Mouse (Mus musculus) stomach, embryonic 15.5 days (tissue): ENCODE results near the gene Kxd1. TPM values are rescaled to one million over a fixed set of nuclear protein-coding genes. Genes with fewer than 3 reads are reported as not detected.

Experiments
- ATAC-seq: fragments of 200-750 bp; cut with Nextera tagmentation; 2 replicates; pipeline ENCODE4 v1.8.0; 2017; ENCODE audit warnings: low read depth, moderate number of reproducible peaks, moderate TSS enrichment; ENCODE audit not compliant: insufficient read depth, low FRiP score
- H3K27ac ChIP-seq: fragments of 300-500 bp; sonication (generic); 2 replicates; pipeline ENCODE4 v1.5.1; 2015; ENCODE audit warnings: mild to moderate bottlenecking, inconsistent platforms
- H3K27me3 ChIP-seq: fragments of 300-500 bp; sonication (generic); replicated peaks from 2 replicates; pipeline ENCODE4 v1.6.1; 2015; ENCODE audit warnings: inconsistent platforms
- H3K36me3 ChIP-seq: fragments of 300-500 bp; sonication (generic); 2 replicates; pipeline ENCODE4 v1.6.1; 2015; ENCODE audit warnings: inconsistent platforms
- H3K4me1 ChIP-seq: fragments of 300-500 bp; sonication (generic); 2 replicates; pipeline ENCODE4 v1.6.1; 2015; ENCODE audit warnings: inconsistent platforms
- H3K4me2 ChIP-seq: fragments of 300-500 bp; sonication (generic); 2 replicates; pipeline ENCODE4 v1.6.1; 2015; ENCODE audit warnings: mild to moderate bottlenecking, inconsistent platforms
- H3K4me3 ChIP-seq: fragments of 300-500 bp; sonication (generic); replicated peaks from 2 replicates; pipeline ENCODE4 v1.5.1; 2015; ENCODE audit warnings: inconsistent platforms
- H3K9ac ChIP-seq: fragments of 300-500 bp; sonication (generic); 2 replicates; pipeline ENCODE4 v1.6.1; 2015; ENCODE audit warnings: inconsistent platforms
- H3K9me3 ChIP-seq: fragments of 300-500 bp; sonication (generic); 2 replicates; pipeline ENCODE4 v1.6.1; 2016; ENCODE audit warnings: inconsistent platforms
- WGBS: fragments of 180-500 bp; shearing (Covaris S2); methylation state at CpG from one replicate; pipeline ENCODE4 v1.1.7; 2015; 5-methylcytosine and 5-hydroxymethylcytosine counted together
- polyA plus RNA-seq: library from polyadenylated mRNA; unstranded; fragments of >200 nt; fragmentation: Nextera tagmentation; extraction: Ambion mirVana; gene quantifications from 2 replicates; pipeline ENCODE4 v1.2.1, GENCODE M21; 2015

The Kxd1 gene
- polyA plus RNA-seq, 1 experiment from 2014 or later, result 58.5 TPM

GRCm38 (mm10) chr8:70469938-70470337, 57.8 kb downstream of the Kxd1 start:
- 68% methylated on average over 2 of the region's 2 CpGs for whole genome bisulfite sequencing
- Histone ChIP-seq H3K27ac (no peak overlapping the region), H3K4me2 (no peak overlapping the region), H3K4me1 (peaks cover 16% of the 10 kb centered on the region), H3K9me3 (no peaks in the 10 kb centered on the region), H3K9ac (no peak overlapping the region), H3K27me3 (no peaks in the 10 kb centered on the region), H3K36me3 (0 out of 2 replicates have a peak, but pooled peaks cover under 1% of the 10 kb centered on the region), H3K4me3 (no peak overlapping the region)
- ATAC-seq, result no peak

- Histone ChIP-seq H3K4me1 (peaks cover 16% of the 10 kb centered on the region), H3K9me3 (no peaks in the 10 kb centered on the region), H3K27me3 (no peaks in the 10 kb centered on the region), H3K9ac (no peak overlapping the region), H3K27ac (no peak overlapping the region), H3K36me3 (no peaks in the 10 kb centered on the region), H3K4me2 (no peak overlapping the region), H3K4me3 (no peak overlapping the region)
- WGBS, result 49% methylated on average over 10 of the region's 10 CpGs
- no peak; the same call in 1 of the 2 replicates for ATAC-seq
Measured at GRCm38 (mm10) chr8:70469295-70469916, 58.4 kb downstream of the Kxd1 start.

- no peak overlapping the region for H3K4me2 ChIP-seq
- H3K4me3 ChIP-seq, result no peak overlapping the region
- H3K4me1 ChIP-seq, result peaks cover 16% of the 10 kb centered on the region
- no peak overlapping the region for H3K27ac ChIP-seq
- no peaks in the 10 kb centered on the region for H3K9me3 ChIP-seq
- no peaks in the 10 kb centered on the region for H3K27me3 ChIP-seq
- H3K36me3 ChIP-seq, result no peaks in the 10 kb centered on the region
- ATAC-seq, result no peak
- H3K9ac ChIP-seq, result no peak overlapping the region
- 91% methylated on average over 4 of the region's 4 CpGs for WGBS
Measured at GRCm38 (mm10) chr8:70468733-70469132, 59.0 kb downstream of the Kxd1 start.

DNA sequence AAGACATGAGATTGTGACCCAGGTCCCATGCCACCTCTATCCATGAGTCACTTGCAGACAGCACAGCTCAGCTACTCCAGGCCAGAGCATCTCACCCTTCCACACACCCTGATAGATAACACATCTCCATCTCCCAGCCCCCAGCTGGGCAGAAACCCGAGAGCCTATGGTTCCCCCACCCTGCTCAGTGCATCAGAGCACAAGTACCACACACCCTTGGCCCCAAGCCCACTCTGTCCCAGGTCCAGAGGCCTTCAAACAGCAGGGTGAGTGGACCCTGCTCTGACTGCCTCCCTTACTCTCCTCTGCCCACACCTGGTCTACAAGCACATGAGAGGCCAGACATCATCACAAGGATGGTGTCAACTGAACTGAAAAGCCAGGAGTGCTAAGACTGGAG, 59.8 kb downstream of the Kxd1 start:
- H3K27ac ChIP-seq, result no peak overlapping the region
- no peaks in the 10 kb centered on the region for H3K9me3 ChIP-seq
- H3K4me1 ChIP-seq, result peaks cover 16% of the 10 kb centered on the region
- ATAC-seq, result no peak
- no peaks in the 10 kb centered on the region for H3K36me3 ChIP-seq
- no peaks in the 10 kb centered on the region for H3K27me3 ChIP-seq
- H3K4me3 ChIP-seq, result no peak overlapping the region
- no peak overlapping the region for H3K9ac ChIP-seq
- no peak overlapping the region for H3K4me2 ChIP-seq
- 65% methylated on average over 1 of the region's 1 CpGs for WGBS

DNA sequence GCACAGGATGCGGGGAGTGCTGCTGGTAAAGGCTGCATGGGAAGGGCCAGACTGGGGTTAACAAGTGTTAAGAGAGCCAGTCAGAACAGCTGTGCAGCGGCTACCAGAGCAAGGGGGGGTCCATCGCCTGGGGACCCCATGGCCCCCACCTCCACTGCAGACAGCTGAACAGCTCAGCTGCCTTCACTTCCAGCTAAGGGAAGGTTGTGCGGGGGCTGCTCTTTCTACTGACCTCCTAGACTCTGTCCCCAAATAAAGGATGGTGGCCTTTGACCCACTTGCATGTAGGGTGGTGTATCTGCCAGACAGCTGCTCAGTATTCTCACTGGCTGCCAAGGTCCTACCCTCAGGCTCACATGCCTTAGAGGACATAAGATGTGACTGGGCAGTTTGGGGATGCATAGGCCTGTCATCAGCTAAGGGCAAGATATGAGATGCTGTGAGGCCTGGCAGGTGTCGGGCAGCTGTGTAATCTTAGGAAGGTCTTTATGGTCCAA, 60.5 kb downstream of the Kxd1 start:
- H3K36me3 ChIP-seq, result no peaks in the 10 kb centered on the region
- no peak overlapping the region for H3K27ac ChIP-seq
- H3K4me2 ChIP-seq, result no peak overlapping the region
- H3K27me3 ChIP-seq, result no peaks in the 10 kb centered on the region
- H3K4me3 ChIP-seq, result no peak overlapping the region
- 71% methylated on average over 5 of the region's 5 CpGs for WGBS
- no peak overlapping the region for H3K9ac ChIP-seq
- no peaks in the 10 kb centered on the region for H3K9me3 ChIP-seq
- ATAC-seq, result no peak
- peaks cover 16% of the 10 kb centered on the region for H3K4me1 ChIP-seq

DNA sequence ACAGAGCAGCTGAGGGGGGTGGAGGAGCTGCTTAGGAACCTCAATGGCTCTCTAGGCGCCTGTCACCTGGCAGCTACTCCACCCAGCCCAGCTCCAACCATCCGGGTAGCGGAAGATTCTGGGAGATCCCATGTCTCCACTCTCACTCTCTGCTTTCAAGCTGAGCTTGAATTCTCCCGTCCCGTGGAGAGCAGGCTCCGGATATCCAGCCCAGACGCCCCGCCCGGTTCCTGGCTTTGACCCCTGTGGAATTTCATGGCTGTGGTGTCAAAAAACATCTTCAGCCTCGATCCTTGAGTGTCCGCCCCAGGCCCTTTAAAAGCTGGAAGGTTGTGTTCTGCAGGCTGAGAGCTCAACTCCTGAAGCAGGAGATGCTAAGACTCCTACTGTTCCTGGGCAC, 61.0 kb downstream of the Kxd1 start:
- Histone ChIP-seq H3K36me3 (no peaks in the 10 kb centered on the region), H3K4me3 (no peak overlapping the region), H3K9me3 (no peaks in the 10 kb centered on the region), H3K27ac (no peak overlapping the region), H3K9ac (no peak overlapping the region), H3K4me2 (no peak overlapping the region), H3K27me3 (no peaks in the 10 kb centered on the region), H3K4me1 (peaks cover 16% of the 10 kb centered on the region)
- ATAC-seq, result no peak
- 64% methylated on average over 11 of the region's 11 CpGs for WGBS

GRCm38 (mm10) chr8:70466305-70466704, 61.5 kb downstream of the Kxd1 start:
- Histone ChIP-seq H3K4me1 (peaks cover 16% of the 10 kb centered on the region), H3K4me2 (no peak overlapping the region), H3K9me3 (no peaks in the 10 kb centered on the region), H3K27me3 (no peaks in the 10 kb centered on the region), H3K4me3 (no peak overlapping the region), H3K9ac (no peak overlapping the region), H3K27ac (no peak overlapping the region), H3K36me3 (no peaks in the 10 kb centered on the region)
- ATAC-seq, result no peak
- 76% methylated on average over 4 of the region's 4 CpGs for WGBS

GRCm38 (mm10) chr8:70465701-70466100, 62.1 kb downstream of the Kxd1 start:
- H3K4me2 ChIP-seq, result no peak overlapping the region

DNA sequence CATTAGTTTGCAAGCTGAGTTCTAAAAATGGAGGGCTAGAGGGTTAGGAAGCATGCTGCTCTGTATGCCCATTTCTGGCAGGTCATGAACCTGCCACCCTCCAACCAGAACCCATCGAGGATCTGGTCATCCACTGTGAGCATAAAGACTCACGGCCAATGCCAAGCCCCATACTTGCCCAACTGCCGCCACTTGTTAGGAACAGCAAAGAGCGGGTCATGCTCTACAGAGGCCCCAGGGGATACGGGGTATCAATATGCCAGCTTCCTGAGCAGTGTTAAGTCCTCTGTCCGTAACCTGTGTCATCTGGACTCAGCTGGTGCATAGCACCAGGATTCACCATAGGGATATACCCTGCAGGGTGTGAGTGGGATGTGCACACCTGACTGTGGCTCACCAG, 63.6 kb downstream of the Kxd1 start:
- ATAC-seq, result no peak
- Histone ChIP-seq H3K4me1 (peaks cover 12% of the 10 kb centered on the region; the same call in 1 of the 2 replicates), H3K9me3 (no peaks in the 10 kb centered on the region), H3K27ac (no peak overlapping the region), H3K36me3 (no peaks in the 10 kb centered on the region), H3K4me2 (no peak overlapping the region), H3K27me3 (no peaks in the 10 kb centered on the region), H3K9ac (no peak overlapping the region), H3K4me3 (no peak overlapping the region)
- WGBS, result 92% methylated on average over 6 of the region's 6 CpGs

More at GRCm38 (mm10) chr8:70465701-70466100, 62.1 kb downstream of the Kxd1 start:
- Histone ChIP-seq H3K36me3 (no peaks in the 10 kb centered on the region), H3K27me3 (no peaks in the 10 kb centered on the region), H3K9me3 (no peaks in the 10 kb centered on the region), H3K4me3 (no peak overlapping the region), H3K4me1 (peaks cover 16% of the 10 kb centered on the region), H3K9ac (no peak overlapping the region), H3K27ac (no peak overlapping the region)
- ATAC-seq, result no peak
- WGBS, result 95% methylated on average over 4 of the region's 4 CpGs

- Histone ChIP-seq H3K4me1 (peaks cover 9% of the 10 kb centered on the region; the same call in 1 of the 2 replicates), H3K27me3 (no peaks in the 10 kb centered on the region), H3K27ac (no peak overlapping the region), H3K9me3 (no peaks in the 10 kb centered on the region), H3K4me3 (no peak overlapping the region), H3K4me2 (no peak overlapping the region), H3K9ac (no peak overlapping the region), H3K36me3 (no peaks in the 10 kb centered on the region)
- 82% methylated on average over 4 of the region's 4 CpGs for WGBS
- ATAC-seq, result no peak
Measured at GRCm38 (mm10) chr8:70463306-70463705, 64.5 kb downstream of the Kxd1 start.

DNA sequence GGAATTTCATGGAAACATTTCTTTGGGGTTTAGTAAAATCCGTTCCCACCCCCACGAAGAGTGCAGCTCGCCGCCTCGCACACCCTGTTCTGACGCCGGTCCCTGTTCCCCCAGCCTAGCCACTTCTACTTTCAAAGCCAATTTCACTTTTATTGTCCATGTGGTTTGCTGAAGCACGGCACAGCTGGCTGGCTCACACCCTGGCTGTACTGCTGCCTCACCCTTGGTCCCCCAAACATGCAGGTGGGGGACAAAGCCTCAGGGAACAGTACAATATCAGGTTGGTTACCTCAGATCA, 65.3 kb downstream of the Kxd1 start:
- Histone ChIP-seq H3K9me3 (no peaks in the 10 kb centered on the region), H3K9ac (no peak overlapping the region), H3K27ac (no peak overlapping the region), H3K27me3 (no peaks in the 10 kb centered on the region), H3K4me2 (no peak overlapping the region), H3K4me3 (no peak overlapping the region), H3K4me1 (peaks cover 9% of the 10 kb centered on the region; the same call in 1 of the 2 replicates), H3K36me3 (no peaks in the 10 kb centered on the region)
- 89% methylated on average over 8 of the region's 8 CpGs for WGBS
- no peak for ATAC-seq

- H3K27me3 ChIP-seq, result no peaks in the 10 kb centered on the region
- H3K4me1 ChIP-seq, result peaks cover 4% of the 10 kb centered on the region; the same call in 1 of the 2 replicates
- H3K4me3 ChIP-seq, result no peak overlapping the region
- no peaks in the 10 kb centered on the region for H3K36me3 ChIP-seq
- H3K9me3 ChIP-seq, result no peaks in the 10 kb centered on the region
- WGBS, result 80% methylated on average over 16 of the region's 16 CpGs
- H3K4me2 ChIP-seq, result no peak overlapping the region
- no peak overlapping the region for H3K27ac ChIP-seq
- ATAC-seq, result no peak
- no peak overlapping the region for H3K9ac ChIP-seq
Measured at GRCm38 (mm10) chr8:70461765-70462515, 65.8 kb downstream of the Kxd1 start.
